In genomic region chr9:57800325-57800975, GRCm38 (mm10) we compare ENCODE assay signal across 11 mouse cellular contexts. TPM values are rescaled to one million over a fixed set of nuclear protein-coding genes. Genes with fewer than 3 reads are reported as not detected.
DNase-seq lines count a peak whose midpoint lies in the region; ATAC-seq and TF ChIP-seq lines count a peak whose summit lies in the region.
"Had no signal": no experiment of that assay in that cellular context is flagged by ENCODE, and none has a peak within 500 bp of the region (broad histone marks: within the 10 kb centered on the region; RNA-seq: fewer than 3 reads in every experiment).

No protein-coding gene starts in this region.

- WGBS in heart, embryonic 12.5 days = 36% methylated on average over 9 of the region's 9 CpGs
- WGBS in stomach, postnatal 0 days = 68% methylated on average over 9 of the region's 9 CpGs

- ATAC-seq in heart, embryonic 12.5 days (ENCODE audit: insufficient number of reproducible peaks, low FRiP score) = no peak; the same call in 1 of the 2 replicates
- ATAC-seq in hematopoietic stem cell, adult 5-6 weeks (replicated peaks in 1 of 2; ENCODE audit: insufficient read depth in 1 of 2, low FRiP score in 2 of 2, low TSS enrichment in 1 of 2, low read depth in 1 of 2, poor library complexity in 2 of 2, severe bottlenecking in 2 of 2) = peak; percentile 34 to 73
- no peak for ATAC-seq in stomach, postnatal 0 days (ENCODE audit: low FRiP score, low TSS enrichment)

- peaks cover 25% of the 10 kb centered on the region for H3K36me3 ChIP-seq in heart, embryonic 12.5 days
- H3K36me3 ChIP-seq in stomach, postnatal 0 days (ENCODE audit: control insufficient read depth, insufficient read depth, low read length) = peaks cover 9% of the 10 kb centered on the region; the same call in 1 of the 2 replicates

- no peak for TF ChIP-seq CTCF in stomach, postnatal 0 days (IDR thresholded peaks at IDR 0.05; ENCODE audit: low read depth)

- no peaks in the 10 kb centered on the region for H3K27me3 ChIP-seq in heart, embryonic 12.5 days (replicated peaks)
- H3K27me3 ChIP-seq in stomach, postnatal 0 days (ENCODE audit: control insufficient read depth, insufficient read depth, low read length) = no peaks in the 10 kb centered on the region

- DNase-seq in heart, postnatal 36 days = no peak
- peak; percentile 47 to 48 for DNase-seq in B cell, adult 2 months
- DNase-seq in lung, postnatal 36 days = peak; percentile 60
- no peak for DNase-seq in stomach, postnatal 0 days (ENCODE audit: low spot score)
- DNase-seq in ovary, postnatal 14 days (ENCODE audit: low spot score) = no peak
- no peak for DNase-seq in layer of hippocampus, adult 8-10 months (ENCODE audit: low spot score in 2 of 2)
- DNase-seq: adrenal gland, postnatal 14 days; kidney, adult 8-10 months had no signal

- H3K9ac ChIP-seq in heart, embryonic 12.5 days = no peak overlapping the region
- H3K9ac ChIP-seq in stomach, postnatal 0 days (ENCODE audit: low read length) = no peak overlapping the region

- intact Hi-C loops in heart, postnatal 36 days (cut with DNase I) = no loop called here

- no peak for TF ChIP-seq EP300 in stomach, postnatal 0 days (optimal IDR thresholded peaks at IDR 0.05)

- H3K4me2 ChIP-seq in heart, embryonic 12.5 days = peak overlapping the region; percentile 26; the same call in 1 of the 2 replicates
- H3K4me2 ChIP-seq in stomach, postnatal 0 days (replicated peaks; ENCODE audit: low read depth) = no peak overlapping the region

- peak overlapping the region; percentile 32; the same call in 1 of the 2 replicates for H3K27ac ChIP-seq in heart, embryonic 12.5 days (ENCODE audit: poor library complexity, severe bottlenecking)
- H3K27ac ChIP-seq in stomach, postnatal 0 days (replicated peaks) = no peak overlapping the region
- H3K27ac ChIP-seq: hindbrain, embryonic 10.5 days had no signal

- H3K9me3 ChIP-seq in heart, embryonic 12.5 days (replicated peaks) = no peaks in the 10 kb centered on the region
- no peaks in the 10 kb centered on the region for H3K9me3 ChIP-seq in stomach, postnatal 0 days (ENCODE audit: control insufficient read depth, low read length)
- H3K9me3 ChIP-seq: hindbrain, embryonic 10.5 days had no signal

- no peak overlapping the region for H3K4me3 ChIP-seq in heart, embryonic 12.5 days
- no peak overlapping the region for H3K4me3 ChIP-seq in stomach, postnatal 0 days (ENCODE audit: low read depth, low read length)
- H3K4me3 ChIP-seq: hindbrain, embryonic 10.5 days had no signal

- peaks cover 68% of the 10 kb centered on the region for H3K4me1 ChIP-seq in heart, embryonic 12.5 days (replicated peaks)
- 0 out of 2 replicates have a peak, but pooled peaks cover 2% of the 10 kb centered on the region for H3K4me1 ChIP-seq in stomach, postnatal 0 days (replicated peaks; ENCODE audit: control insufficient read depth, insufficient read depth)

RNA-seq across cellular contexts. Expression of gene Clk3, which starts 34.8 kb away (rescaled TPM):
- polyA plus RNA-seq in heart, embryonic 12.5 days (2016; fragmentation: Nextera tagmentation; extraction: Ambion mirVana) = 67.0 and 68.1 TPM in 2 replicates
- 10 to 100 TPM; 29.4 to 39.8 TPM for total RNA-seq in heart, postnatal 36 days (2021)
- total RNA-seq in hematopoietic stem cell, adult 5-6 weeks (2017) = 73.3 and 89.1 TPM in 2 replicates
- polyA plus RNA-seq in stomach, postnatal 0 days (2015; fragmentation: Nextera tagmentation; extraction: Ambion mirVana) = 29.4 and 38.0 TPM in 2 replicates
- total RNA-seq in layer of hippocampus, adult 8-10 months (2022) = 100 to 1,000 TPM in 1 of 4 experiments, 10 to 100 TPM in 3; 72.0 to 102 (median 84.5) TPM

RNA-seq across cellular contexts. Expression of gene Arid3b, which starts 36.1 kb away (rescaled TPM):
- polyA plus RNA-seq in heart, embryonic 12.5 days (2016; fragmentation: Nextera tagmentation; extraction: Ambion mirVana) = 27.0 and 29.8 TPM in 2 replicates
- total RNA-seq in heart, postnatal 36 days (2021) = 1 to 10 TPM; 3.6 to 4.1 TPM
- total RNA-seq in hematopoietic stem cell, adult 5-6 weeks (2017) = 4.6 and 8.6 TPM in 2 replicates
- polyA plus RNA-seq in stomach, postnatal 0 days (2015; fragmentation: Nextera tagmentation; extraction: Ambion mirVana) = 2.3 and 3.0 TPM in 2 replicates
- total RNA-seq in layer of hippocampus, adult 8-10 months (2022) = 10 to 100 TPM in 1 of 4 experiments, 1 to 10 TPM in 3; 7.5 to 11.5 (median 7.7) TPM

Comparison
In these comparisons a context has a peak if more than half of its experiments do, and no peak if none do; other contexts are left out.
1. ATAC-seq: peak in hematopoietic stem cell, adult 5-6 weeks (2 of 2); none in heart, embryonic 12.5 days (single experiment) and stomach, postnatal 0 days (single experiment).
2. DNase-seq: peak in B cell, adult 2 months (2 of 2) and lung, postnatal 36 days (single experiment); none in heart, postnatal 36 days (0 of 2), stomach, postnatal 0 days (single experiment), ovary, postnatal 14 days (single experiment) and layer of hippocampus, adult 8-10 months (0 of 2).